Mouse (Mus musculus): Measurements from ENCODE around the gene Wdr82. TPM values are rescaled to one million over a fixed set of nuclear protein-coding genes. Genes with fewer than 3 reads are reported as not detected.

Gene Wdr82
- polyA plus RNA-seq, 1 experiment from 2014 or later: 27.1 TPM

DNA sequence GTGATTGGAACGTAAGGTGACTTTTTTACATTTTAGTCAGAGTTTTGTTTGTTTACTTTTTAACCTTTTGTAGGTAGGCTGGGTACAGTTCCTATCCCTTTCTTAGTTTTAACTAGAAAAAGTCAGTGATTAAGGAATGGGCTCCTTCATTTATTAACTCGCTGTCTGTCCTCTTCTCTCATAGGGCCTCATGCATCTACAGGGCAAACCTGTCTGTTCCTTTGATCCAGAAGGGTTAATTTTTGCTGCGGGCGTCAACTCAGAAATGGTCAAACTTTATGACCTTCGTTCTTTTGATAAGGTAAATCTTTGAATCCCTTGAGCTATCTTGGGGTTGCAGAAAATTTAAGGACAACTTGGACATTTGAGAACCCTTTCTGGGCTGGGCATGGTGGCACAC, 13.3 kb downstream of the Wdr82 start:
- Histone ChIP-seq H3K9me3 (ENCODE audit: control insufficient read depth, low read length) (no peaks in the 10 kb centered on the region), H3K27me3 (ENCODE audit: control insufficient read depth, insufficient read depth, low read length) (no peaks in the 10 kb centered on the region), H3K27ac (ENCODE audit: low read depth, low read length) (no peak overlapping the region), H3K36me3 (ENCODE audit: control insufficient read depth, insufficient read depth, low read length) (peaks cover 99% of the 10 kb centered on the region), H3K4me2 (replicated peaks; ENCODE audit: low read depth, low read length) (no peak overlapping the region), H3K4me3 (ENCODE audit: low read length) (no peak overlapping the region), H3K9ac (ENCODE audit: low read depth, low read length) (no peak overlapping the region), H3K4me1 (ENCODE audit: control insufficient read depth, insufficient read depth, low read length) (no peaks in the 10 kb centered on the region)
- 90% methylated on average over 5 of the region's 5 CpGs for WGBS
- ATAC-seq (ENCODE audit: low FRiP score, low TSS enrichment): no peak

- WGBS: 93% methylated on average over 1 of the region's 1 CpGs
- no peaks in the 10 kb centered on the region for H3K27me3 ChIP-seq (ENCODE audit: control insufficient read depth, insufficient read depth, low read length)
- no peak overlapping the region for H3K27ac ChIP-seq (ENCODE audit: low read depth, low read length)
- no peak overlapping the region for H3K9ac ChIP-seq (ENCODE audit: low read depth, low read length)
- no peak overlapping the region for H3K4me3 ChIP-seq (ENCODE audit: low read length)
- no peaks in the 10 kb centered on the region for H3K4me1 ChIP-seq (ENCODE audit: control insufficient read depth, insufficient read depth, low read length)
- peaks cover 85% of the 10 kb centered on the region for H3K36me3 ChIP-seq (ENCODE audit: control insufficient read depth, insufficient read depth, low read length)
- no peak for ATAC-seq (ENCODE audit: low FRiP score, low TSS enrichment)
- no peaks in the 10 kb centered on the region for H3K9me3 ChIP-seq (ENCODE audit: control insufficient read depth, low read length)
- H3K4me2 ChIP-seq (replicated peaks; ENCODE audit: low read depth, low read length): no peak overlapping the region
Observed at GRCm38 (mm10) chr9:106191355-106191754, 20.6 kb downstream of the Wdr82 start.

- Histone ChIP-seq H3K27me3 (ENCODE audit: control insufficient read depth, insufficient read depth, low read length) (no peaks in the 10 kb centered on the region), H3K4me2 (replicated peaks; ENCODE audit: low read depth, low read length) (no peak overlapping the region), H3K27ac (ENCODE audit: low read depth, low read length) (no peak overlapping the region), H3K4me3 (ENCODE audit: low read length) (no peak overlapping the region), H3K9me3 (ENCODE audit: control insufficient read depth, low read length) (no peaks in the 10 kb centered on the region), H3K36me3 (ENCODE audit: control insufficient read depth, insufficient read depth, low read length) (peaks cover 83% of the 10 kb centered on the region), H3K9ac (ENCODE audit: low read depth, low read length) (no peak overlapping the region), H3K4me1 (ENCODE audit: control insufficient read depth, insufficient read depth, low read length) (no peaks in the 10 kb centered on the region)
- WGBS: 85% methylated on average over 8 of the region's 8 CpGs
- ATAC-seq (ENCODE audit: low FRiP score, low TSS enrichment): no peak
Observed at GRCm38 (mm10) chr9:106192024-106192423, 21.3 kb downstream of the Wdr82 start.

GRCm38 (mm10) chr9:106192998-106193397, 22.3 kb downstream of the Wdr82 start:
- Histone ChIP-seq H3K27ac (ENCODE audit: low read depth, low read length) (no peak overlapping the region), H3K4me3 (ENCODE audit: low read length) (no peak overlapping the region), H3K27me3 (ENCODE audit: control insufficient read depth, insufficient read depth, low read length) (no peaks in the 10 kb centered on the region), H3K4me1 (ENCODE audit: control insufficient read depth, insufficient read depth, low read length) (peaks cover 5% of the 10 kb centered on the region), H3K9ac (ENCODE audit: low read depth, low read length) (no peak overlapping the region), H3K36me3 (ENCODE audit: control insufficient read depth, insufficient read depth, low read length) (peaks cover 73% of the 10 kb centered on the region), H3K9me3 (ENCODE audit: control insufficient read depth, low read length) (no peaks in the 10 kb centered on the region), H3K4me2 (replicated peaks; ENCODE audit: low read depth, low read length) (no peak overlapping the region)
- ATAC-seq (ENCODE audit: low FRiP score, low TSS enrichment): no peak
- WGBS: 88% methylated on average over 1 of the region's 1 CpGs

DNA sequence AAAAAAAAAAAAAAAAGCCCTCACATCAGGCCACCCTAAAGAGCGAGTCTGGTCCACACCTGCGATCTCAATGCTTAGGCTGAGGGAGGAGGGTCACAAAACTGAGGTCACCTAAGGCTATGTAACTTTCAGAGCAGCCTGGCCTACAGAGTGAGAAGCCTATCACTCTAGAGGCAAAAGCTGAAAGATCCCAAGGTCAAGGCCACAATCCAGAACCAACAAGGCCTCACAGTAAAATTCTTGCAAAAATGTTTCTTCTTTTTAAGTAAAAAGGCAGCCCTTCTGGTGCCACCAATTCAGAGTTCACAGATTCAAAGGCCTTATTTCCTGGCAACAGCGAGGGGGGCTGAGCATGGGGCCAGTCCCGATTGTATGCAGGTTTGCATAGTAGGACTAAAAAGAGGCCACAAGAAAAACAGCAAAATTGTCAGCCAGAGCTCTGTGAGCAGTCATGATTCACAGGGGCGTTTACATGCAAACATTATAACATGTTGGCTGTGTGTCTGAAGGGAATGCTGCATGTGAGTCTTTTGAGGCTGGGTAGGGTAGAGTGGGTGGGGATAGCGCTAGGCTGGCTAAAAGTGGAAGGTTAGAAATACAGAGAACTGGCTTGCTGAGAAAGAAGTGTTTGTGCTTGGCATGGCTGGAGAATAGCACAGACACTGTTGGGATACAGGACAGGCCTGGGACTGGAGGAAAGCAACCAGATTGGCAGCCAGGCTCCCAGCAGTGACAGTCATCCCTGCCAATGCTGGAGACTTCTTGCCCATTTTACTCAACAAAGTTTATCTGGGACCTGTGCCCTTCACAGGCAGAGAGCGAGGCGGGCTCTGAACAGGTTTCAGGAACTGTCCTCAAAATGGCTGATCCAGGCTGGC, 23.4 kb downstream of the Wdr82 start:
- H3K9ac ChIP-seq (ENCODE audit: low read depth, low read length): no peak overlapping the region
- no peaks in the 10 kb centered on the region for H3K9me3 ChIP-seq (ENCODE audit: control insufficient read depth, low read length)
- peaks cover 7% of the 10 kb centered on the region for H3K4me1 ChIP-seq (ENCODE audit: control insufficient read depth, insufficient read depth, low read length)
- no peak overlapping the region for H3K27ac ChIP-seq (ENCODE audit: low read depth, low read length)
- no peaks in the 10 kb centered on the region for H3K27me3 ChIP-seq (ENCODE audit: control insufficient read depth, insufficient read depth, low read length)
- peaks cover 61% of the 10 kb centered on the region for H3K36me3 ChIP-seq (ENCODE audit: control insufficient read depth, insufficient read depth, low read length)
- H3K4me3 ChIP-seq (ENCODE audit: low read length): no peak overlapping the region
- H3K4me2 ChIP-seq (replicated peaks; ENCODE audit: low read depth, low read length): no peak overlapping the region
- ATAC-seq (ENCODE audit: low FRiP score, low TSS enrichment): no peak
- 91% methylated on average over 8 of the region's 8 CpGs for WGBS

- H3K36me3 ChIP-seq (ENCODE audit: control insufficient read depth, insufficient read depth, low read length): peaks cover 46% of the 10 kb centered on the region
- ATAC-seq (ENCODE audit: low FRiP score, low TSS enrichment): no peak
Observed at GRCm38 (mm10) chr9:106195693-106196092, 25.0 kb downstream of the Wdr82 start.

GRCm38 (mm10) chr9:106197081-106197713, 26.5 kb downstream of the Wdr82 start:
- ATAC-seq (ENCODE audit: low FRiP score, low TSS enrichment): no peak
- no peak overlapping the region for H3K9ac ChIP-seq (ENCODE audit: low read depth, low read length)
- H3K4me1 ChIP-seq (ENCODE audit: control insufficient read depth, insufficient read depth, low read length): peaks cover 16% of the 10 kb centered on the region
- 78% methylated on average over 3 of the region's 3 CpGs for WGBS
- no peak overlapping the region for H3K27ac ChIP-seq (ENCODE audit: low read depth, low read length)
- peaks cover 31% of the 10 kb centered on the region for H3K36me3 ChIP-seq (ENCODE audit: control insufficient read depth, insufficient read depth, low read length)
- no peak overlapping the region for H3K4me2 ChIP-seq (replicated peaks; ENCODE audit: low read depth, low read length)
- no peaks in the 10 kb centered on the region for H3K9me3 ChIP-seq (ENCODE audit: control insufficient read depth, low read length)
- no peaks in the 10 kb centered on the region for H3K27me3 ChIP-seq (ENCODE audit: control insufficient read depth, insufficient read depth, low read length)
- H3K4me3 ChIP-seq (ENCODE audit: low read length): no peak overlapping the region

More at GRCm38 (mm10) chr9:106195693-106196092, 25.0 kb downstream of the Wdr82 start:
- Histone ChIP-seq H3K9ac (ENCODE audit: low read depth, low read length) (no peak overlapping the region), H3K4me3 (ENCODE audit: low read length) (no peak overlapping the region), H3K4me1 (ENCODE audit: control insufficient read depth, insufficient read depth, low read length) (peaks cover 15% of the 10 kb centered on the region), H3K9me3 (ENCODE audit: control insufficient read depth, low read length) (no peaks in the 10 kb centered on the region), H3K4me2 (replicated peaks; ENCODE audit: low read depth, low read length) (no peak overlapping the region), H3K27ac (ENCODE audit: low read depth, low read length) (no peak overlapping the region), H3K27me3 (ENCODE audit: control insufficient read depth, insufficient read depth, low read length) (no peaks in the 10 kb centered on the region)
- 88% methylated on average over 8 of the region's 8 CpGs for WGBS

DNA sequence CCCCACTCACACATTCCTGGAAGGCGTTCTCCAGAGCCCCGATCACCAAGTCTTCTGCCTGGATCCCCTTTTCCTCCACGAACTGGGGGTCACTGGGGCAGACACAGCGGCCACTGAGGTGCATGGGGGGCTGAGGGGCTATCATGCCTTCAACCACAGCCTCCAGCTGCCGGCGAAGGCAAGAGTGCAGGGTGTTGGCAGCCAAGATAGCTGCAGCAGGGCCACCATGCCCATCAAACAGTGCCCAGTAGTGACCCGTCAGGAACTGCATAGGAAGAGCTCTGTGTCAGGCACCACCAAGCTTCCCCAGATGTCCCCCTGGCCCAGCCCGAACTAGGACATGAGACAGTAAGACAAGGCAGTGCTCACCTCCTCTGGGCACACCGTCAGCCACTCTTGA, 27.0 kb downstream of the Wdr82 start:
- no peak for ATAC-seq (ENCODE audit: low FRiP score, low TSS enrichment)
- H3K4me1 ChIP-seq (ENCODE audit: control insufficient read depth, insufficient read depth, low read length): peaks cover 17% of the 10 kb centered on the region
- no peak overlapping the region for H3K27ac ChIP-seq (ENCODE audit: low read depth, low read length)
- peaks cover 27% of the 10 kb centered on the region for H3K36me3 ChIP-seq (ENCODE audit: control insufficient read depth, insufficient read depth, low read length)
- no peak overlapping the region for H3K9ac ChIP-seq (ENCODE audit: low read depth, low read length)
- H3K9me3 ChIP-seq (ENCODE audit: control insufficient read depth, low read length): no peaks in the 10 kb centered on the region
- 87% methylated on average over 9 of the region's 9 CpGs for WGBS
- H3K4me3 ChIP-seq (ENCODE audit: low read length): no peak overlapping the region
- H3K4me2 ChIP-seq (replicated peaks; ENCODE audit: low read depth, low read length): peak overlapping the region; percentile 73; the same call in 1 of the 2 replicates
- H3K27me3 ChIP-seq (ENCODE audit: control insufficient read depth, insufficient read depth, low read length): no peaks in the 10 kb centered on the region

DNA sequence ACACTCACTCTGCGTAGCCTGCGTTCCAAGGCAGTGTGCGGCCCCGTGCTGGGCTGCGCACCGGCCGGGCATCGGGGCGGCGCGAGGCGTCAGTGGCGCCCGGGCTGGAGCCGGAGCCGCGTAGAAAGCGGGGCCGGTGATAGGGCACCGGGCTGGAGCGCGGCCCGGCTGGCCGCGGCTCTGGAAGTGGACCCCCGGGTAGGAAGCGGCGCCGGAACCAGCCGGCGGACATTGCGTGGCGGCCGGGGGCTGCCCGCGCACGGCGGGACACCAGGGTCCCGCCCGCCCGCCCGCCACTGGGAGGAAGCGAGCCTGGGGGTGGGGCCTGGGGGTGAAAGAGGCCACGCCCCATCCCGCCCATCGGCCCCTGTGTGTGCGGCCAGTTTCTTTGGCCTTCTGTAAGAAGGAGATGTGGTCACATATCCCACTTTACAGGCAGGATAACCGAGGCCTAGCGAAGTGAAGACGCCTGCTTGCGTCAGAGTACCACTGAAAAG, 28.3 kb downstream of the Wdr82 start:
- H3K9ac ChIP-seq (ENCODE audit: low read depth, low read length): peak overlapping the region; percentile 78
- H3K27me3 ChIP-seq (ENCODE audit: control insufficient read depth, insufficient read depth, low read length): no peaks in the 10 kb centered on the region
- peak; percentile 61 for ATAC-seq (ENCODE audit: low FRiP score, low TSS enrichment)
- no peaks in the 10 kb centered on the region for H3K9me3 ChIP-seq (ENCODE audit: control insufficient read depth, low read length)
- peaks cover 18% of the 10 kb centered on the region for H3K36me3 ChIP-seq (ENCODE audit: control insufficient read depth, insufficient read depth, low read length)
- peaks cover 23% of the 10 kb centered on the region for H3K4me1 ChIP-seq (ENCODE audit: control insufficient read depth, insufficient read depth, low read length)
- H3K4me2 ChIP-seq (replicated peaks; ENCODE audit: low read depth, low read length): peak overlapping the region; percentile 73
- H3K4me3 ChIP-seq (ENCODE audit: low read length): peak overlapping the region; percentile 71
- H3K27ac ChIP-seq (ENCODE audit: low read depth, low read length): peak overlapping the region; percentile 47; the same call in 1 of the 2 replicates
- 1% methylated on average over 42 of the region's 51 CpGs for WGBS

All from kidney, embryonic 14.5 days (tissue).